Mouse (Mus musculus): Measurements from ENCODE around the gene Ifna1. TPM values are rescaled to one million over a fixed set of nuclear protein-coding genes. Genes with fewer than 3 reads are reported as not detected.

The Ifna1 gene
- polyA plus RNA-seq, 1 experiment from 2014 or later = not detected

DNA sequence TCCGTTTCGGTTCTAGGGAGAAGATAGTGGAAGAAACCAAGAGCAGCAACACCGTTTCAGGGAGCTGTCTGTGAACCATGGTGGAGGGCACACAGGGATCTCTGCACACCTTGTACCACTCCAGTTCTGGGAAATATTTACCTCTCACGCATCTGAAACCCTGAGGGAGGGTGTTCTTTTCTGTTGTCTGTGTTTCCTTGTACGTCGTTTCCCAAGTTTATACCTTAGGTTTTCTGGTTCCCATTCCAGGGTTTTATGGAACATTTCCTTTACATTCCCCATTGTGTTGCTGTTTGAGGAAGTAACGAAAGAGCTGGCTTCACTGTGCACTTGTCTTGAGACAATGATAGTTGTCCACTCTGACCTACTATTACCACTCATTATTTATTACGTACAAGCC, 30.2 kb downstream of the Ifna1 start, which contains the start of gene Ifne:
Gene Ifne (minus strand): TSS at position 101 of the 400 bp plus-strand sequence.
- Histone ChIP-seq H3K9me3 (ENCODE audit: control insufficient read depth, low read depth, low read length) (no peaks in the 10 kb centered on the region), H3K27ac (ENCODE audit: low read length) (no peak within 1 kb of the TSS), H3K9ac (replicated peaks; ENCODE audit: low read depth, low read length) (no peak within 1 kb of the TSS), H3K27me3 (ENCODE audit: control insufficient read depth, insufficient read depth, low read length) (no peaks in the 10 kb centered on the region), H3K4me1 (ENCODE audit: control insufficient read depth, insufficient read depth, low read length) (no peaks in the 10 kb centered on the region), H3K4me3 (ENCODE audit: low read depth, low read length) (no peak within 1 kb of the TSS), H3K36me3 (ENCODE audit: control insufficient read depth, insufficient read depth, low read length) (no peaks in the 10 kb centered on the region), H3K4me2 (replicated peaks; ENCODE audit: low read depth, low read length) (no peak within 1 kb of the TSS)
- 85% methylated on average over 8 of the region's 8 CpGs for WGBS
- ATAC-seq (ENCODE audit: insufficient number of reproducible peaks, insufficient read depth, low FRiP score, low read depth) = no peak

DNA sequence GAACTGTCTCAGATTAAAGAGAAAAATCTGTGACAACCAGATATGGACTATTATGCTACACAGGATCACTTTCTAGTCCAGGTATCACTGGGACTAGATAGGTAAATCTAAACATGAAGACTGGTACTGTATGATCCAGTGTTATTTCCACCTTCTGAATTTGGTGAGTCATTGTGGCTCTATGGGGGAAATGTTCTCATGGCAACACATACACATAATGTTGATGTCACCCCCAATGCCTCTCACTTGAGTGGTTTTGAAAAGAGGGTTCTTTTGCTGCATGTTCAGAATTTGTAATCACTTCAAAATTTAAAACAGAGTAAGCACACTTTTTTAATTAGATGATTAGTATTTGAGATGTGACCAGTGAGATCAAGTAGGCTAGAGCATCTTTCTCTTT, 38.3 kb downstream of the Ifna1 start:
- no peak overlapping the region for H3K9ac ChIP-seq (replicated peaks; ENCODE audit: low read depth, low read length)
- ATAC-seq (ENCODE audit: insufficient number of reproducible peaks, insufficient read depth, low FRiP score, low read depth) = no peak
- no peaks in the 10 kb centered on the region for H3K9me3 ChIP-seq (ENCODE audit: control insufficient read depth, low read depth, low read length)
- no peaks in the 10 kb centered on the region for H3K27me3 ChIP-seq (ENCODE audit: control insufficient read depth, insufficient read depth, low read length)
- no peak overlapping the region for H3K4me3 ChIP-seq (ENCODE audit: low read depth, low read length)
- no peaks in the 10 kb centered on the region for H3K4me1 ChIP-seq (ENCODE audit: control insufficient read depth, insufficient read depth, low read length)
- H3K27ac ChIP-seq (ENCODE audit: low read length) = no peak overlapping the region
- H3K36me3 ChIP-seq (ENCODE audit: control insufficient read depth, insufficient read depth, low read length) = no peaks in the 10 kb centered on the region
- H3K4me2 ChIP-seq (replicated peaks; ENCODE audit: low read depth, low read length) = no peak overlapping the region

DNA sequence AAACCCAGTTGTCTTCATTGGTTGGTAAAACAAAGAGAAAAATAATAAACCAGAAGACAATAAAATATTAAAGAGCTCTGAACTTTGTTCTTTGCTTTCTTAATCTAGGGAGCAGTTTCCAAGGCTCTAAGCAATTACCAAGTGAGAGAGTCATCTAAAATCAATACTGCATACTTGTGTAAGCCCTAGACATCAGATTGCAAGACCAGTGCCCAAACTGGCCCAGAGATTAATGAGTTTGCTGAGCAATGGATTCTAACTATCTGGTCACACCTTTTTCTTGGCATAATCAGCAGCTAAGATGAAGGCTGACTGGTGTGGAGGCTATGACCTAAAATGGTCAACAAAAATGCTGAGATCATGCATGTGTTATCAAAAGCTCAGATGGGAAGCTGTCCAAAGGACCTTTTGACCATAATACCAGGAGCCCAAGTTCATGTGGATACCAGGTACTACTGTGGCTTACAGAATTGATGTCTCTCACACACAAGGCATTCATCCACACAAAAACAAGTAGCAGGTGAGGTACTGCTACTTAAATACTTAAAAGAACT, 43.4 kb downstream of the Ifna1 start:
- Histone ChIP-seq H3K9ac (replicated peaks; ENCODE audit: low read depth, low read length) (no peak overlapping the region), H3K27ac (ENCODE audit: low read length) (no peak overlapping the region)
- no peak for ATAC-seq (ENCODE audit: insufficient number of reproducible peaks, insufficient read depth, low FRiP score, low read depth)

More for the DNA sequence above, 43.4 kb downstream of the Ifna1 start:
- no peaks in the 10 kb centered on the region for H3K36me3 ChIP-seq (ENCODE audit: control insufficient read depth, insufficient read depth, low read length)
- H3K9me3 ChIP-seq (ENCODE audit: control insufficient read depth, low read depth, low read length) = no peaks in the 10 kb centered on the region
- no peaks in the 10 kb centered on the region for H3K27me3 ChIP-seq (ENCODE audit: control insufficient read depth, insufficient read depth, low read length)
- no peaks in the 10 kb centered on the region for H3K4me1 ChIP-seq (ENCODE audit: control insufficient read depth, insufficient read depth, low read length)
- no peak overlapping the region for H3K4me2 ChIP-seq (replicated peaks; ENCODE audit: low read depth, low read length)
- H3K4me3 ChIP-seq (ENCODE audit: low read depth, low read length) = no peak overlapping the region

Other genes with a start within 250 kb of the Ifna1 start
- not detected in 2 replicates for gene Ifna12, start 246.7 kb upstream of the Ifna1 start, polyA plus RNA-seq (2014; fragmentation: Nextera tagmentation; extraction: Ambion mirVana)
- gene C87499, start 215.7 kb upstream of the Ifna1 start, polyA plus RNA-seq (2014; fragmentation: Nextera tagmentation; extraction: Ambion mirVana) = not detected in 2 replicates
- gene Ifna13, start 205.6 kb upstream of the Ifna1 start, polyA plus RNA-seq (2014; fragmentation: Nextera tagmentation; extraction: Ambion mirVana) = not detected in 2 replicates
- gene Ifna16, start 173.2 kb upstream of the Ifna1 start, polyA plus RNA-seq (2014; fragmentation: Nextera tagmentation; extraction: Ambion mirVana) = not detected in 2 replicates
- gene Ifna2, start 166.2 kb upstream of the Ifna1 start, polyA plus RNA-seq (2014; fragmentation: Nextera tagmentation; extraction: Ambion mirVana) = not detected in 2 replicates
- gene Ifnab, start 158.7 kb upstream of the Ifna1 start, polyA plus RNA-seq (2014; fragmentation: Nextera tagmentation; extraction: Ambion mirVana) = not detected in 2 replicates
- gene Gm26566, start 128.3 kb upstream of the Ifna1 start, polyA plus RNA-seq (2014; fragmentation: Nextera tagmentation; extraction: Ambion mirVana) = 0.64 and 1.7 TPM in 2 replicates
- 121 and 128 TPM in 2 replicates for gene Klhl9, start 127.6 kb upstream of the Ifna1 start, polyA plus RNA-seq (2014; fragmentation: Nextera tagmentation; extraction: Ambion mirVana)
- gene Gm13271, start 95.2 kb upstream of the Ifna1 start, polyA plus RNA-seq (2014; fragmentation: Nextera tagmentation; extraction: Ambion mirVana) = not detected in 2 replicates
- gene Gm13283, start 90.0 kb upstream of the Ifna1 start, polyA plus RNA-seq (2014; fragmentation: Nextera tagmentation; extraction: Ambion mirVana) = 0.24 TPM in 1 of 2 replicates, not detected in the other
- gene Gm13290, start 76.3 kb upstream of the Ifna1 start, polyA plus RNA-seq (2014; fragmentation: Nextera tagmentation; extraction: Ambion mirVana) = 0.26 and 0.43 TPM in 2 replicates
- gene Gm13289, start 73.2 kb upstream of the Ifna1 start, polyA plus RNA-seq (2014; fragmentation: Nextera tagmentation; extraction: Ambion mirVana) = not detected in 2 replicates
- gene Gm13272, start 70.2 kb upstream of the Ifna1 start, polyA plus RNA-seq (2014; fragmentation: Nextera tagmentation; extraction: Ambion mirVana) = not detected in 2 replicates
- gene Ifnz, start 68.0 kb upstream of the Ifna1 start, polyA plus RNA-seq (2014; fragmentation: Nextera tagmentation; extraction: Ambion mirVana) = not detected in 2 replicates
- gene Gm13276, start 64.4 kb upstream of the Ifna1 start, polyA plus RNA-seq (2014; fragmentation: Nextera tagmentation; extraction: Ambion mirVana) = not detected in 2 replicates
- gene Gm13277, start 61.5 kb upstream of the Ifna1 start, polyA plus RNA-seq (2014; fragmentation: Nextera tagmentation; extraction: Ambion mirVana) = not detected in 2 replicates
- not detected in 2 replicates for gene Gm13278, start 58.5 kb upstream of the Ifna1 start, polyA plus RNA-seq (2014; fragmentation: Nextera tagmentation; extraction: Ambion mirVana)
- not detected in 2 replicates for gene Gm13275, start 55.6 kb upstream of the Ifna1 start, polyA plus RNA-seq (2014; fragmentation: Nextera tagmentation; extraction: Ambion mirVana)
- not detected in 2 replicates for gene Gm13279, start 52.7 kb upstream of the Ifna1 start, polyA plus RNA-seq (2014; fragmentation: Nextera tagmentation; extraction: Ambion mirVana)
- gene Gm13285, start 50.4 kb upstream of the Ifna1 start, polyA plus RNA-seq (2014; fragmentation: Nextera tagmentation; extraction: Ambion mirVana) = 1.00 and 1.5 TPM in 2 replicates
- gene Gm13287, start 46.8 kb upstream of the Ifna1 start, polyA plus RNA-seq (2014; fragmentation: Nextera tagmentation; extraction: Ambion mirVana) = not detected in 2 replicates
- not detected in 2 replicates for gene Gm13288, start 44.6 kb upstream of the Ifna1 start, polyA plus RNA-seq (2014; fragmentation: Nextera tagmentation; extraction: Ambion mirVana)
- not detected in 2 replicates for gene Ifna7, start 33.9 kb upstream of the Ifna1 start, polyA plus RNA-seq (2014; fragmentation: Nextera tagmentation; extraction: Ambion mirVana)
- gene Ifna11, start 30.1 kb upstream of the Ifna1 start, polyA plus RNA-seq (2014; fragmentation: Nextera tagmentation; extraction: Ambion mirVana) = not detected in 2 replicates
- gene Ifna6, start 22.7 kb upstream of the Ifna1 start, polyA plus RNA-seq (2014; fragmentation: Nextera tagmentation; extraction: Ambion mirVana) = not detected in 2 replicates
- not detected in 2 replicates for gene Ifna5, start 14.6 kb upstream of the Ifna1 start, polyA plus RNA-seq (2014; fragmentation: Nextera tagmentation; extraction: Ambion mirVana)
- not detected in 2 replicates for gene Ifna4, start 8.2 kb upstream of the Ifna1 start, polyA plus RNA-seq (2014; fragmentation: Nextera tagmentation; extraction: Ambion mirVana)
- not detected in 2 replicates for gene Ifne, start 30.1 kb downstream of the Ifna1 start, polyA plus RNA-seq (2014; fragmentation: Nextera tagmentation; extraction: Ambion mirVana)

Data from stomach, embryonic 14.5 days (tissue).